Mouse (Mus musculus) 3T3-L1 (cell line): ENCODE results near the gene Dlgap4.
A peak's percentile ranks its signal among the peaks of the same experiment; 100 is the strongest.

ENCODE experiments used
- DNase-seq: peaks from one replicate; pipeline ENCODE4 v3.0.0-alpha.2; 2015; ENCODE audit warnings: low read depth, low spot score

The Dlgap4 gene

GRCm38 (mm10) chr2:156658751-156659150, 45.2 kb downstream of the Dlgap4 start:
- DNase-seq = no peak

GRCm38 (mm10) chr2:156659981-156660380, 46.5 kb downstream of the Dlgap4 start:
- no peak for DNase-seq

GRCm38 (mm10) chr2:156663162-156663561, 49.7 kb downstream of the Dlgap4 start:
- DNase-seq = no peak

- no peak for DNase-seq
These were observed 50.9 kb downstream of the Dlgap4 start for GRCm38 (mm10) chr2:156664407-156664806.

- no peak for DNase-seq
These were observed 51.6 kb downstream of the Dlgap4 start for GRCm38 (mm10) chr2:156664993-156665518.

- DNase-seq = no peak
These were observed 52.2 kb downstream of the Dlgap4 start for GRCm38 (mm10) chr2:156665620-156666196.

- no peak for DNase-seq
These were observed 52.7 kb downstream of the Dlgap4 start for GRCm38 (mm10) chr2:156666231-156666630.

- DNase-seq = no peak
These were observed 53.8 kb downstream of the Dlgap4 start for GRCm38 (mm10) chr2:156667290-156667689.

GRCm38 (mm10) chr2:156668625-156669024, 55.1 kb downstream of the Dlgap4 start:
- no peak for DNase-seq

- no peak for DNase-seq
These were observed 59.8 kb downstream of the Dlgap4 start for GRCm38 (mm10) chr2:156673307-156673706.

GRCm38 (mm10) chr2:156673881-156674669, 60.6 kb downstream of the Dlgap4 start:
- DNase-seq = no peak

- DNase-seq = peak; percentile 62
These were observed 63.4 kb downstream of the Dlgap4 start for GRCm38 (mm10) chr2:156676885-156677284.

GRCm38 (mm10) chr2:156678112-156678511, 64.6 kb downstream of the Dlgap4 start:
- DNase-seq = no peak

GRCm38 (mm10) chr2:156682965-156683364, 69.5 kb downstream of the Dlgap4 start:
- peak; percentile 20 for DNase-seq

- no peak for DNase-seq
These were observed 72.5 kb downstream of the Dlgap4 start for GRCm38 (mm10) chr2:156685999-156686398.

- no peak for DNase-seq
These were observed 73.2 kb downstream of the Dlgap4 start for GRCm38 (mm10) chr2:156686754-156687153.

GRCm38 (mm10) chr2:156688604-156689003, 75.1 kb downstream of the Dlgap4 start:
- no peak for DNase-seq

- DNase-seq = no peak
These were observed 77.3 kb downstream of the Dlgap4 start for GRCm38 (mm10) chr2:156690833-156691232.

- peak; percentile 31 for DNase-seq
These were observed 78.2 kb downstream of the Dlgap4 start for GRCm38 (mm10) chr2:156691746-156692145.

GRCm38 (mm10) chr2:156693241-156693807, 79.8 kb downstream of the Dlgap4 start:
- no peak for DNase-seq

GRCm38 (mm10) chr2:156697261-156697660, 83.8 kb downstream of the Dlgap4 start:
- no peak for DNase-seq

- no peak for DNase-seq
These were observed 84.7 kb downstream of the Dlgap4 start for GRCm38 (mm10) chr2:156698168-156698567.

- DNase-seq = peak; percentile 88
These were observed 92.0 kb downstream of the Dlgap4 start for GRCm38 (mm10) chr2:156705473-156705872.
